Mouse (Mus musculus): ENCODE measurements around the gene Kazn. TPM values are rescaled to one million over a fixed set of nuclear protein-coding genes. Genes with fewer than 3 reads are reported as not detected.

Gene Kazn
- polyA plus RNA-seq, 1 experiment from 2014 or later: 18.3 TPM

GRCm38 (mm10) chr4:142052391-142053132 is 186.6 kb downstream of the Kazn start:
- H3K4me2 ChIP-seq: no peak overlapping the region
- no peaks in the 10 kb centered on the region for H3K27me3 ChIP-seq
- 53% methylated on average over 22 of the region's 22 CpGs for WGBS
- no peak for ATAC-seq
- H3K9ac ChIP-seq: no peak overlapping the region
- no peak overlapping the region for H3K27ac ChIP-seq
- H3K36me3 ChIP-seq (ENCODE audit: poor library complexity, severe bottlenecking): no peaks in the 10 kb centered on the region
- 0 out of 2 replicates have a peak, but pooled peaks cover 3% of the 10 kb centered on the region for H3K4me1 ChIP-seq
- no peaks in the 10 kb centered on the region for H3K9me3 ChIP-seq (replicated peaks)
- no peak overlapping the region for H3K4me3 ChIP-seq

Other genes with a start within 250 kb of the Kazn start
- 1.5 and 3.0 TPM in 2 replicates for gene Fhad1, start 224.3 kb downstream of the Kazn start, polyA plus RNA-seq (2015; fragmentation: Nextera tagmentation; extraction: Ambion mirVana)
- 3.4 and 4.5 TPM in 2 replicates for gene Tmem51, start 155.1 kb downstream of the Kazn start, polyA plus RNA-seq (2015; fragmentation: Nextera tagmentation; extraction: Ambion mirVana)

Measured in forebrain, embryonic 13.5 days (tissue).